Mouse (Mus musculus) liver, embryonic 14.5 days (tissue): ENCODE data around the gene Map4k5. TPM values are rescaled to one million over a fixed set of nuclear protein-coding genes. Genes with fewer than 3 reads are reported as not detected.

Experiments used
- ATAC-seq: fragments of 200-750 bp; cut with Nextera tagmentation; 2 replicates; pipeline ENCODE4 v1.8.0; 2017; ENCODE audit warnings: moderate number of reproducible peaks, mild to moderate bottlenecking, moderate library complexity; ENCODE audit not compliant: insufficient read depth
- DNase-seq, 3 experiments: peaks; one replicate each; pipeline ENCODE4 v3.0.0-alpha.2; 2012 to 2013; ENCODE audit warnings: low read depth in 3 of 3, low spot score in 3 of 3
- H3K27ac ChIP-seq: fragments of 300-500 bp; sonication (generic); 2 replicates; pipeline ENCODE4 v1.5.1; 2014; ENCODE audit warnings: moderate library complexity, mild to moderate bottlenecking, control low read depth, inconsistent platforms
- H3K27me3 ChIP-seq: fragments of 300-500 bp; sonication (generic); 2 replicates; pipeline ENCODE4 v1.6.1; 2014; ENCODE audit warnings: mild to moderate bottlenecking, low read length, moderate library complexity; ENCODE audit not compliant: control insufficient read depth, insufficient read depth
- H3K36me3 ChIP-seq: fragments of 300-500 bp; sonication (generic); replicated peaks from 2 replicates; pipeline ENCODE4 v1.6.1; 2014; ENCODE audit warnings: low read depth; ENCODE audit not compliant: control insufficient read depth, insufficient read depth
- H3K4me1 ChIP-seq, 2 experiments: fragments of 200-500 bp in 1 of 2; fragments of 300-500 bp in 1 of 2; sonication (generic) in 1 of 2; replicated peaks; 2 replicates each; pipeline ENCODE4 v1.6.1; 2012 to 2014; ENCODE audit warnings: antibody characterized with exemption in 1 of 2, inconsistent platforms in 1 of 2, low read length in 1 of 2; ENCODE audit not compliant: control insufficient read depth in 2 of 2, insufficient read depth in 2 of 2
- H3K4me2 ChIP-seq: fragments of 300-500 bp; sonication (generic); 2 replicates; pipeline ENCODE4 v1.6.1; 2014; ENCODE audit warnings: low read depth, mild to moderate bottlenecking, control low read depth, moderate library complexity
- H3K4me3 ChIP-seq, 2 experiments: fragments of 200-500 bp in 1 of 2; fragments of 300-500 bp in 1 of 2; sonication (generic) in 1 of 2; 2 replicates each; pipeline ENCODE4 v1.5.1; 2012 to 2014; ENCODE audit warnings: low read depth in 2 of 2, low read length in 2 of 2, mild to moderate bottlenecking in 2 of 2, control low read depth in 1 of 2, inconsistent platforms in 1 of 2, moderate library complexity in 1 of 2; ENCODE audit not compliant: insufficient read depth in 1 of 2
- H3K9ac ChIP-seq: fragments of 300-500 bp; sonication (generic); replicated peaks from 2 replicates; pipeline ENCODE4 v1.6.1; 2014; ENCODE audit warnings: mild to moderate bottlenecking, control low read depth, moderate library complexity
- H3K9me3 ChIP-seq: fragments of 300-500 bp; sonication (generic); 2 replicates; pipeline ENCODE4 v1.6.1; 2016; ENCODE audit warnings: low read length, mixed read lengths; ENCODE audit not compliant: control insufficient read depth
- CTCF ChIP-seq: IDR thresholded peaks from 2 replicates; pipeline ENCODE4 v1.5.1; 2016; ENCODE audit warnings: antibody characterized with exemption, low read depth, control low read depth
- EP300 ChIP-seq: IDR thresholded peaks from 2 replicates; pipeline ENCODE4 v1.6.1; 2016; ENCODE audit warnings: antibody characterized with exemption, low read depth
- WGBS: fragments of 180-500 bp; shearing (Covaris S2); extraction: QIAGEN DNeasy Blood & Tissue Kit; methylation state at CpG from one replicate; pipeline ENCODE4 v1.1.7; 2014; ENCODE audit not compliant: insufficient replicate concordance; 5-methylcytosine and 5-hydroxymethylcytosine counted together
- microRNA counts: library from miRNA; unstranded; fragments of <30 nt; microRNA quantifications from one replicate; lab custom pipeline; 2016
- microRNA-seq: library from miRNA; unstranded; fragments of <30 nt; microRNA quantifications from one replicate; pipeline ENCODE4, GENCODE M21; 2016
- polyA plus RNA-seq, 2 experiments: library from polyadenylated mRNA; depleted of rRNA in 1 of 2; stranded (reverse) in 1 of 2; unstranded in 1 of 2; fragments of >200 nt; fragmentation: Nextera tagmentation in 1 of 2; extraction: Ambion mirVana in 1 of 2; gene quantifications; 2 replicates each; pipeline versions ENCODE4 v1.2.1 to v1.2.3; 2012 to 2014

Gene Map4k5
- polyA plus RNA-seq, 2 experiments = 13.6 to 26.9 TPM

- H3K4me3 ChIP-seq = no peak overlapping the region
- DNase-seq = no peak
- H3K27ac ChIP-seq = no peak overlapping the region
- no peaks in the 10 kb centered on the region for H3K36me3 ChIP-seq
- no peak overlapping the region for H3K9ac ChIP-seq
- no peaks in the 10 kb centered on the region for H3K27me3 ChIP-seq
- H3K9me3 ChIP-seq = no peaks in the 10 kb centered on the region
- 71% methylated on average over 5 of the region's 5 CpGs for WGBS
- ATAC-seq = no peak
- no peak overlapping the region for H3K4me2 ChIP-seq
- TF ChIP-seq CTCF (no peak), EP300 (no peak)
- peaks cover 27 to 30% of the 10 kb centered on the region in 2 experiments for H3K4me1 ChIP-seq
These were observed 139.1 kb downstream of the Map4k5 start for GRCm38 (mm10) chr12:69753936-69754335.

MicroRNAs encoded within 50 kb of the gene (microRNA counts, 519-probe panel; counts per million panel counts)
- 69.9 counts per million for microRNA mmu-miR-681 (lab: Ali Mortazavi, UCI)

Small RNA genes lying within 50 kb of the gene (microRNA-seq; reads per million reads assigned to microRNA genes)
- gene Mir681 = not detected

Other genes with a start within 250 kb of the Map4k5 start
- gene Sos2, start 211.3 kb downstream of the Map4k5 start, polyA plus RNA-seq (2012; rRNA removed) = 6.9 and 7.6 TPM in 2 replicates
- 3.6 and 3.7 TPM in 2 replicates for gene Sos2, start 211.3 kb downstream of the Map4k5 start, polyA plus RNA-seq (2014; fragmentation: Nextera tagmentation; extraction: Ambion mirVana)
- 5.4 and 7.5 TPM in 2 replicates for gene L2hgdh, start 168.3 kb downstream of the Map4k5 start, polyA plus RNA-seq (2012; rRNA removed)
- 9.3 and 11.6 TPM in 2 replicates for gene L2hgdh, start 168.3 kb downstream of the Map4k5 start, polyA plus RNA-seq (2014; fragmentation: Nextera tagmentation; extraction: Ambion mirVana)
- gene Atp5s, start 168.2 kb downstream of the Map4k5 start, polyA plus RNA-seq (2012; rRNA removed) = 8.1 and 12.0 TPM in 2 replicates
- 20.7 and 22.0 TPM in 2 replicates for gene Atp5s, start 168.2 kb downstream of the Map4k5 start, polyA plus RNA-seq (2014; fragmentation: Nextera tagmentation; extraction: Ambion mirVana)
- gene Cdkl1, start 101.9 kb downstream of the Map4k5 start, polyA plus RNA-seq (2012; rRNA removed) = 0.48 and 0.80 TPM in 2 replicates
- 1.4 and 1.7 TPM in 2 replicates for gene Cdkl1, start 101.9 kb downstream of the Map4k5 start, polyA plus RNA-seq (2014; fragmentation: Nextera tagmentation; extraction: Ambion mirVana)
- gene Atl1, start 586 bp downstream of the Map4k5 start, polyA plus RNA-seq (2012; rRNA removed) = 0.43 and 0.73 TPM in 2 replicates
- 1.1 and 2.1 TPM in 2 replicates for gene Atl1, start 586 bp downstream of the Map4k5 start, polyA plus RNA-seq (2014; fragmentation: Nextera tagmentation; extraction: Ambion mirVana)
- 14.2 and 18.8 TPM in 2 replicates for gene Sav1, start 93.8 kb upstream of the Map4k5 start, polyA plus RNA-seq (2012; rRNA removed)
- gene Sav1, start 93.8 kb upstream of the Map4k5 start, polyA plus RNA-seq (2014; fragmentation: Nextera tagmentation; extraction: Ambion mirVana) = 4.3 and 5.6 TPM in 2 replicates
- 2.9 and 3.9 TPM in 2 replicates for gene Nin, start 220.5 kb upstream of the Map4k5 start, polyA plus RNA-seq (2012; rRNA removed)
- 2.8 and 3.7 TPM in 2 replicates for gene Nin, start 220.5 kb upstream of the Map4k5 start, polyA plus RNA-seq (2014; fragmentation: Nextera tagmentation; extraction: Ambion mirVana)